Mouse (Mus musculus) neural tube, embryonic 14.5 days (tissue): Measurements from ENCODE around the gene Tnpo1. TPM values are rescaled to one million over a fixed set of nuclear protein-coding genes. Genes with fewer than 3 reads are reported as not detected.
"Not testable (repeated sequence)": the region's sequence is repeated elsewhere in the genome, so short reads cannot be mapped to it uniquely, and the experiment has no call there.

Experiments used
- ATAC-seq: fragments of 200-750 bp; cut with Nextera tagmentation; 2 replicates; pipeline ENCODE4 v1.8.0; 2017; ENCODE audit warnings: low read depth, mild to moderate bottlenecking, moderate TSS enrichment, moderate library complexity
- H3K27ac ChIP-seq: fragments of 300-500 bp; sonication (generic); 2 replicates; pipeline ENCODE4 v1.5.1; 2014; ENCODE audit warnings: low read depth, mild to moderate bottlenecking, control low read depth, low read length, moderate library complexity, mixed read lengths
- H3K27me3 ChIP-seq: fragments of 300-500 bp; sonication (generic); 2 replicates; pipeline ENCODE4 v1.6.1; 2014; ENCODE audit warnings: low read length; ENCODE audit not compliant: control insufficient read depth, insufficient read depth
- H3K36me3 ChIP-seq: fragments of 300-500 bp; sonication (generic); 2 replicates; pipeline ENCODE4 v1.6.1; 2014; ENCODE audit warnings: low read length, mixed read lengths; ENCODE audit not compliant: control insufficient read depth, insufficient read depth
- H3K4me1 ChIP-seq: fragments of 300-500 bp; sonication (generic); 2 replicates; pipeline ENCODE4 v1.6.1; 2014; ENCODE audit warnings: low read length; ENCODE audit not compliant: control insufficient read depth, insufficient read depth
- H3K4me2 ChIP-seq: fragments of 300-500 bp; sonication (generic); 2 replicates; pipeline ENCODE4 v1.6.1; 2014; ENCODE audit warnings: mild to moderate bottlenecking, low read depth, low read length, control low read depth
- H3K4me3 ChIP-seq: fragments of 300-500 bp; sonication (generic); 2 replicates; pipeline ENCODE4 v1.5.1; 2014; ENCODE audit warnings: low read depth, low read length, control low read depth, mixed read lengths
- H3K9ac ChIP-seq: fragments of 300-500 bp; sonication (generic); replicated peaks from 2 replicates; pipeline ENCODE4 v1.6.1; 2014; ENCODE audit warnings: low read depth, mild to moderate bottlenecking, control low read depth, low read length, mixed read lengths
- H3K9me3 ChIP-seq: fragments of 300-500 bp; sonication (generic); 2 replicates; pipeline ENCODE4 v1.6.1; 2016; ENCODE audit warnings: low read length; ENCODE audit not compliant: control insufficient read depth
- WGBS: fragments of 180-500 bp; shearing (Covaris S2); extraction: QIAGEN DNeasy Blood & Tissue Kit; methylation state at CpG from one replicate; pipeline ENCODE4 v1.1.7; 2014; 5-methylcytosine and 5-hydroxymethylcytosine counted together
- polyA plus RNA-seq: library from polyadenylated mRNA; unstranded; fragments of >200 nt; fragmentation: Nextera tagmentation; extraction: Ambion mirVana; gene quantifications from 2 replicates; pipeline ENCODE4 v1.2.1, GENCODE M21; 2014

Tnpo1 gene
- polyA plus RNA-seq, 1 experiment from 2014 or later: 63.9 TPM

GRCm38 (mm10) chr13:98832451-98833450 lies 93.4 kb downstream of the Tnpo1 start:
- Histone ChIP-seq H3K27ac (no peak overlapping the region), H3K4me3 (no peak overlapping the region), H3K4me1 (no peaks in the 10 kb centered on the region), H3K36me3 (0 out of 2 replicates have a peak, but pooled peaks cover 4% of the 10 kb centered on the region), H3K27me3 (no peaks in the 10 kb centered on the region), H3K9me3 (no peaks in the 10 kb centered on the region), H3K9ac (no peak overlapping the region), H3K4me2 (no peak overlapping the region)
- 85% methylated on average over 10 of the region's 10 CpGs for WGBS
- no peak for ATAC-seq

- WGBS: 95% methylated on average over 6 of the region's 6 CpGs
- H3K36me3 ChIP-seq, H3K4me1 ChIP-seq, H3K27ac ChIP-seq, H3K4me2 ChIP-seq, H3K9ac ChIP-seq, H3K27me3 ChIP-seq, H3K9me3 ChIP-seq, ATAC-seq, H3K4me3 ChIP-seq: not testable (repeated sequence)
These were observed 97.2 kb downstream of the Tnpo1 start for GRCm38 (mm10) chr13:98829026-98829425.

- Histone ChIP-seq H3K9ac (no peak overlapping the region), H3K27ac (no peak overlapping the region), H3K4me1 (no peaks in the 10 kb centered on the region), H3K4me2 (no peak overlapping the region), H3K27me3 (no peaks in the 10 kb centered on the region), H3K36me3 (no peaks in the 10 kb centered on the region), H3K4me3 (no peak overlapping the region), H3K9me3 (no peaks in the 10 kb centered on the region)
- 89% methylated on average over 4 of the region's 4 CpGs for WGBS
- ATAC-seq: no peak
These were observed 100.6 kb downstream of the Tnpo1 start for GRCm38 (mm10) chr13:98825574-98825973.

- H3K9ac ChIP-seq: no peak overlapping the region
- no peaks in the 10 kb centered on the region for H3K27me3 ChIP-seq
- ATAC-seq: no peak
- H3K4me3 ChIP-seq: no peak overlapping the region
- H3K36me3 ChIP-seq: no peaks in the 10 kb centered on the region
- H3K4me2 ChIP-seq: no peak overlapping the region
- H3K9me3 ChIP-seq: no peaks in the 10 kb centered on the region
- H3K4me1 ChIP-seq: no peaks in the 10 kb centered on the region
- no peak overlapping the region for H3K27ac ChIP-seq
- 77% methylated on average over 2 of the region's 2 CpGs for WGBS
These were observed 107.1 kb downstream of the Tnpo1 start for GRCm38 (mm10) chr13:98819094-98819493.

GRCm38 (mm10) chr13:98818205-98818604 lies 108.0 kb downstream of the Tnpo1 start:
- Histone ChIP-seq H3K9ac (no peak overlapping the region), H3K27me3 (no peaks in the 10 kb centered on the region), H3K36me3 (no peaks in the 10 kb centered on the region), H3K4me1 (no peaks in the 10 kb centered on the region), H3K9me3 (no peaks in the 10 kb centered on the region), H3K4me2 (no peak overlapping the region), H3K27ac (no peak overlapping the region), H3K4me3 (no peak overlapping the region)
- 44% methylated on average over 4 of the region's 4 CpGs for WGBS
- no peak for ATAC-seq

- Histone ChIP-seq H3K4me2 (no peak overlapping the region), H3K4me3 (no peak overlapping the region), H3K9ac (no peak overlapping the region), H3K27ac (no peak overlapping the region), H3K9me3 (no peaks in the 10 kb centered on the region), H3K4me1 (no peaks in the 10 kb centered on the region), H3K27me3 (no peaks in the 10 kb centered on the region), H3K36me3 (no peaks in the 10 kb centered on the region)
- ATAC-seq: no peak
- WGBS: 23% methylated on average over 4 of the region's 4 CpGs
These were observed 108.4 kb downstream of the Tnpo1 start for GRCm38 (mm10) chr13:98817766-98818165.

GRCm38 (mm10) chr13:98816981-98817660 lies 109.1 kb downstream of the Tnpo1 start:
- not testable (repeated sequence) for H3K4me1 ChIP-seq, H3K36me3 ChIP-seq, H3K27me3 ChIP-seq, ATAC-seq, H3K9ac ChIP-seq, H3K27ac ChIP-seq, H3K4me2 ChIP-seq, H3K9me3 ChIP-seq, H3K4me3 ChIP-seq
- 78% methylated on average over 4 of the region's 4 CpGs for whole genome bisulfite sequencing

- ATAC-seq: no peak
- Histone ChIP-seq H3K4me2 (no peak overlapping the region), H3K9ac (no peak overlapping the region), H3K27ac (no peak overlapping the region), H3K27me3 (no peaks in the 10 kb centered on the region), H3K36me3 (no peaks in the 10 kb centered on the region), H3K4me1 (no peaks in the 10 kb centered on the region), H3K4me3 (no peak overlapping the region), H3K9me3 (no peaks in the 10 kb centered on the region)
- WGBS: 90% methylated on average over 9 of the region's 9 CpGs
These were observed 109.6 kb downstream of the Tnpo1 start for GRCm38 (mm10) chr13:98816571-98816970.
